Mouse (Mus musculus) adrenal gland, postnatal 36 days (tissue): ENCODE data around the gene Abca17. TPM values are rescaled to one million over a fixed set of nuclear protein-coding genes. Genes with fewer than 3 reads are reported as not detected.
A peak's percentile ranks its signal among the peaks of the same experiment; 100 is the strongest.

Experiments used
- DNase-seq, 2 experiments: peaks; one replicate each; pipeline ENCODE4 v3.0.0; 2021; ENCODE audit warnings: mixed read lengths in 1 of 2
- long read RNA-seq, 2 experiments: library from polyadenylated mRNA; stranded (forward); transcript quantifications; one replicate each; pipeline ENCODE4 v2.0.0; 2021; ENCODE audit warnings: borderline sequencing depth in 2 of 2
- total RNA-seq, 2 experiments: library from RNA; stranded (reverse); gene quantifications; 2 replicates each; pipeline ENCODE4 v1.2.3; 2021

Abca17 gene
- total RNA-seq = under 1 TPM in 1 of 2 experiments, not detected in 1; 0.07 TPM
- long read RNA-seq, experiment 1 = 0 reads
- long read RNA-seq, experiment 2 = 0 reads

DNA sequence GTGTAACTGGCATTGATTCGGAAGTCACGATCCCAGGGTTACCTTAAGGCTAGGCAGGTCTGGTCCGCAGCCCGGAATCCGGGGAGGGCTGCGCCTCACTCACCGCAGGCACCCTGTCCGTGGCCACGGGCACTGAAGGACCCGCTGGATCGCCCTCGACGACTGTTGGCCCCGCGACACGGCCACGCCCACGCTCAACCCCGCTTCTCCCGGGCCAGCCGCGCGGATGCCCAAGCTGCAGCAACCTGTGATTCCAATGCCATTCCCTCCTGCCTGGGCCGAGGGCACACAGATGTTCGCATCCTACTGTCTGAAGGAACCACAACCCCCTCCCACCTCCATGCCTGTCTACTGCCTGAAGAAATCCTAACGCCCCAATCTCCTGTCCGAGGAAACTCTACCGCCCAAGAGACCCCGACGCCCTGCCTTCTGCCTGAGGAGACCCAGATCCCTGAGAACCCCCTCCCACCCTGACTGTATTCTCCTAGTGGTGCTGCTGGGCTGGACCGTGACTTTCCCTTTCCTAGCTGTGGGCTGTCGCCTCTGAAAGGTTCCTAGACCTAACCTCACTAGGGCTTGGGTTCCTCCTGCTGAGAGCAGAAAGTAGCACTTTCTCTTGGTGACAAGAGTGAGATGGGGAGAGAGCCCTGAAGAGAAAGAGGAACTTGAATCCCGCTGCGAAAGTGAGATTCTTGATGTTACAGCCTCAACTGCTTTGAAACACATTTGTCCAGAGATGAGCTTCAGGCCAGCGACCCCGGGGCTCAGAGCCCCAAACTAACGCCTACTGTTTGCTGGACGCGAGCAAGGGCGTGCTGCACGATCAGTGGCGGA lies at the start of gene Abca17:
Gene Abca17 (minus strand): TSS at position 143 of the 834 bp plus-strand sequence.
- DNase-seq = peak; percentile 34 to 45

DNA sequence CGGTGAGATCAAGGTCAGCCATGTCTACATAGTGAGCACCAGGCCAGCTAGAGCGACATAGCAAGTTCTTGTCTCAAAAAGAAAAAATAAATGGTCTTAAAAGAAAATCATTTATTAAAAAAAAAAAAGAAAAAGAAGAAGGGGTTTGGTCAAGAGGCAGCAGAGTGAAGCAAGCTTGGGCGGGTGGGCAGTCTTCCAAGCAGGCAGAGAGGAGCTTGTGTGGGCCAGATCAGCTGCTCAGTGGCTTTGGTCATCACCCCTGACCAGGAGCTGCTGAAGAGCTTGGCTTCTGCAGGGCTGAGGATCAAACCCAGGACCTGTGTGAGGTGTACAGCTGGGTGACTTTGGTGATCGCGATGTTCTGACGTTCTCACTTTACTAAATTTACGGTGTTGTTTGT lies 43.6 kb upstream of the Abca17 start:
- peak; percentile 56 to 57 for DNase-seq

DNA sequence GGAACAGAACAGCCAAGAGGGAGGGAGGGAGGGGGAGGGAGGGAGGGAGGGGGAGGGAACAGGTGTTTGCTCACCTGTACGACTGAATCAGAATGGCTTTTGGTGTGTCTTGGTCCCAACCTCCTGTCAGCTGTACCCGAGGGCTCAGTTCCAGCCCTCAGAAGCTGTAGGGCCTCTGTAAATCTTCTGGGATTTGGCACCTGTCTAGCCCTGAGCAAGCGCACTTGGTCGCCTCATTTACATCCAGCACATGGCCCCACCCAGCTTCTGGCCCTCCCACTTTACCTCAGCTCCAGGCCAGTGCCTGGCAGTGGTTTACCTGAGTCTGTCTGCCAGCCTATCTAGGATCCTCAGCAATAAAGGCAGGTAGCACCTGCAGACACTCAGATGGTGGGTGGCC lies 42.7 kb upstream of the Abca17 start:
- no peak for DNase-seq

DNA sequence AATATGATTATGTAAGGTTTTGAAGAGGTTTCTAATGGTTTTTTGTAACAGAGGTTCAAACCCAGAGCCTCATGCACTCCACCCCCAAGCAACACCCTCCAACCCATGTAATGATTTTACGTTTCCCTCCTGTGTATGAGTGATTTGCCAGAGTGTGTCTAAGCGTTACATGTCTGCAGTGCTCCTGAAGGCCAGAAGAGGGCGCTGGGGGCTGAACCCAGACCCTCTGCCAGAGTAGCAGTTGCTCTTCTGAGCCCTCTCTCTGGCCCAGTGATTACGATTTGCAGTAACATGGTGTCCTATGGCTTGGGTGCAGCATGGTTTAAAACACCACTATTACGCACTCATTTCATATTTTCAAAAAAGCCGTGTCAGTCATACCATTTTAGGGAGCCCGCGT lies 40.3 kb upstream of the Abca17 start:
- DNase-seq = peak in 1 of 2 experiments; percentile 53

DNA sequence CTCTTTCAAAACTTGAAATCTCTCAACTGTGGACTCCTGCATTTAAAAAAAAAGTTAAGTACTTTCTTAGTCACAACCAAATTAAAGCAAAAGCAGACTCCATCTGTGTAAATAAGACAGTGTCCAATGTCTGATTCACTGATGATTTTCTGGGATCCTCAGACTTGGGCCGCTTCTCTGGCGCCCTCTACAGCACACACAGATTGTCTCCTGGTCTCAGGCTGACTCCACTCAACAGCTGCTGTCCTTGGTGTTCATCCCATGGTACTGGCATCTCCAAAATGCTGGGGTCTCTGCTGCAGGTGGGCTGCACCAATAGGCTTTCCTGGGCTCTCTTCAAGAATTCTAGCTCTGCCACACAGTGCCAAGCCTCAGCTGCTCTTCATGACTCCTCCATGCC lies 39.0 kb upstream of the Abca17 start:
- DNase-seq = peak; percentile 73 to 78

DNA sequence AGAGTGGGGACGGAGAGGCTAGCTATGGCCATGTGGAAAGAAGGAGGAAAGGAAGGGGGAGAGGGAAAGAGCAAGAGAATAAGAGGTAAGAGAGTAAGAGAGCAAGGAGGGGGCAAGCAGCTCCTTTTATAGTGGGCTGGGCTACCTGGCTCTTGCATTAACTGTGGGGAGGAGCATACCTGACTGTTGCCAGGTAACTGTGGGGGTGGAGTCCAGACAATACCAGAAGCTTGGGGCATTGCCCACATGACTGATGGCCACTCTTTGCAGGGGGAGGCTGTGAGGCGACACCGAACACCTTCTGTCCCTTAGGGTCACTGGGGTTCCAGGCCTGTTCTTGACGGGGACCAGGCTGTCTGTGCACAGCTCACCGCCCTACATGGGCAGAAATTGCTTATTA lies 37.8 kb upstream of the Abca17 start:
- DNase-seq = no peak

DNA sequence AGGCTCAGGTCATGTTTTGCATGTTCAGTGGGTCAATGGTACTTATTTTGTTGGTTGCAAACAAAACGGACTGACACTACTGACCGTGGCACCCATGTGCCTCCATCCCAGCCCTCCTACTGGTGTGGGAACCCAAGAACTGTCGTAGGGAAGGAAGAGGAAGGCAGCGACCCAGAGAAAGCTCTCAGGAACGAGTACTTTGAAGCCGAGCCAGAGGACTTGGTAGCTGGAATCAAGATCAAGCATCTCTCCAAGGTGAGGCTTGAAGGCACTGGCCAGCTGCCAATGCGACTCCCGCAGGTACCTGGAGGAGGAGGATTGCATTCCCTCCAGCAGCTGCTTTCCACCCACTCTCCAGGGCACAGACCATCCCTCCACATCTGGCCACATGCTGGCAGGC lies 32.9 kb upstream of the Abca17 start:
- DNase-seq = no peak

DNA sequence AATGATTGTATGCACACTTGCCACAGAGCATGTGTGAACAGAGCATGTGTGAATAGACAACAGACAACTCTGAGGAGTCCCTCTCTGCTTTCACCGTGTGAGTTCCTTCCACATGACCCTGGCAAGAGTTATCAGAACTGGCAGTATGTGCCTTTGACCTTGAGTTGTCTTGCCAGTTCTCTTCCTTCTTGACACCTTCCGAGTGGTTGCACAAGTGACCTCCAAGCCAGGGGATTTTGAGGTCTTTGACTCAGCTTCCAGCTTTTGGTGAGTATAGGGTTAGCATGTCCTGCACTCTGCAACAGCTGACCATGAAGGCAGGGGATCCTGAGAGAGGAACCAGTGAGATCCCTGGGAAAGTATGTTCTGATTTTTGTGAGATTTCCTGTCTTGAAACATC lies 27.6 kb upstream of the Abca17 start:
- DNase-seq = peak; percentile 34 to 64

DNA sequence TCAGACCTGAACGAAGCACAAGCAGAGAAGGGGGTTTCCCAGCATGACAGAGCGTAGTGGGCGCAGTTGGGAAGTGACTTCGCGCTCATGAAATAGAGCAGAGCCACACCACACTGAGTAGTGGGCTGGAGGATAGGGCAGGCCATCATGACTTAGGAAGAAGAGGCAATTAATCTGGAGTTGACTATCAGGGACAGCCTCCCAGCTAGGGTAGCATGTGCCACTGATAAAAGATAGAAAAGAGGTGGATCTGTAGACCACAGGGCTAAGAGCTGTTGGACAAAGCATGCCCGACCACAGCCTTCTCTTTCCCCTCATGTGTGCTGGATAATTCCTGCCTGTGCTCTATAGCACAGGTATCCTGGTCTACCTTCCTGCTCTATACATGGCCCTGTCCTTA lies 25.0 kb upstream of the Abca17 start:
- DNase-seq = no peak

DNA sequence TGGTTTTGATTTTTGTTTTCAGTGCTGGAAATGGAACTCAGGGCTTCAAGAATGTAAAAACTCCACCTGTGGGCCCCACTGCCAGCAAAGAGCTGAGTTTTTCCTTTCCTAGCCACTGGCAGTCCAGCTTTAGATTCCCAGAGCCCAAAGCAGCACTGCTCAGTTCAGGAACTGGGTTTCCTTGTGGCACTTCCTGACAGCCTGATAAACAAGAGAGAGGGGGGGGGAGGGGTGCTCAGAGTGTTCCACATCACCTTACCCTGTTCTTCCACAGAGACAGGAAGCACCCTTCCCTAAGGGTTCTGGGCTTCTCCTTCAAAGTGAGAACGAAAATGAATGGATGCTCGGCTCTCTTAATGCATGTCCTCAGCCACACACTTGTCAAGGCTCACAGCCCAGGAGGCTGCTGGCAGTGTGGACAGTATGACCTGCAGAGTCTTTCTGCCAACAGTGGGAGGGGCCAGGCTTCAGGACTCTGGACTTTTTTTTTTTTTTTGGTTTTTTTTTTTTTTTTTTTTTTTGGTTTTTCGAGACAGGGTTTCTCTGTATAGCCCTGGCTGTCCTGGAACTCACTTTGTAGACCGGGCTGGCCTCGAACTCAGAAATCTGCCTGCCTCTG lies 24.3 kb upstream of the Abca17 start:
- DNase-seq = no peak

DNA sequence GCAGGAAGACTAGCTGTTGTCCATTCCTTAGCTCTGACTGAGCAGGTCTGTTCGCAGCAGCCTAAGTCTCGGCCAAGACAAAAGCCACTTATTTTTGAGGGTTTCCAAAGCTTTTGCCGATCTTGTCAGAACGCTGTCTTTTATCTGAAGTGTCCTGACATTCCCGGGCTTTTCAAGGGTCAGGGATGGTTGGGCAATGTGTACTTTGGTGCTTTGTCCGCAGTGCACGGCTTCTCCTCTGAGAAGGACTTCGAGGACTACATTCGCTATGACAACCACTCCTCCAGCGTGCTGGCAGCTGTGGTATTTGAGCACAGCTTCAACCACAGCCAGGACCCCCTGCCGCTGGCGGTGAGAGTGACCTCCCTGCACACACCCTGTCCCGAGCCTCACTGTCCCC lies 15.0 kb upstream of the Abca17 start:
- DNase-seq = no peak

DNA sequence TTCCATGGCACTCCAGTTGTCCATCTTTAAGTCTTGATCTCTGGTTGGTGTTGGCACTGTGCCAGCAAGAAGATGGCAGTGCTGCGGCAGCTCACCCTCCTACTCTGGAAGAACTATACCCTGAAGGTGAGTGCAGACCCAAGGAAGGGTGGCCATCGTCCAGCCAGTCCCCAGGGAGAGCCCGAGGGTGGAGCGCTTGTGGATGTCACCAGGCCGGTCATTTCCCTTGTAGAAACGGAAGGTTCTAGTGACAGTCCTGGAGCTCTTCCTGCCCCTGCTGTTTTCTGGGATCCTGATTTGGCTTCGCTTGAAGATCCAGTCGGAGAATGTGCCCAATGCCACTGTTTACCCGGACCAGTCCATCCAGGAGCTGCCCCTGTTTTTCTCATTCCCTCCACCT lies 13.6 kb upstream of the Abca17 start:
- DNase-seq = no peak

DNA sequence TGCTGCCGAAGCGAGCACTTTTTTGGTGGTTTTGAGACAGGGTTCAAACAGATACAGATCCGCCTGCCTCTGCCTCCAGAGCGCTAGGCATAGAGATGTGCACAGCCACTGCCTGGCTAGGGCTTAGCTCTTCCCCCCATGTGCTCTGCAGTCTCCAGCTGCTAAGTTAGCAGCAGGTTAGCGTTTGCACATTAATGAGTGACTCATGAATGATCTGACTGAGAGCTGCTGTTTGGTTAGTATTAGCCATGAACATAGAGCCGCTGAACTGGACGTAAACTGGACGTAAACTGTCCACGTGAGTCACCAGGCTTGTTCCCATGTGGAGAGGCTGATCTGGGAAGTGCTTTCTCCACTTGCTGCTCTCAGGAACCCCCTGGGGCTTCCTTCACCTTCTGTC lies 11.7 kb upstream of the Abca17 start:
- DNase-seq = no peak

DNA sequence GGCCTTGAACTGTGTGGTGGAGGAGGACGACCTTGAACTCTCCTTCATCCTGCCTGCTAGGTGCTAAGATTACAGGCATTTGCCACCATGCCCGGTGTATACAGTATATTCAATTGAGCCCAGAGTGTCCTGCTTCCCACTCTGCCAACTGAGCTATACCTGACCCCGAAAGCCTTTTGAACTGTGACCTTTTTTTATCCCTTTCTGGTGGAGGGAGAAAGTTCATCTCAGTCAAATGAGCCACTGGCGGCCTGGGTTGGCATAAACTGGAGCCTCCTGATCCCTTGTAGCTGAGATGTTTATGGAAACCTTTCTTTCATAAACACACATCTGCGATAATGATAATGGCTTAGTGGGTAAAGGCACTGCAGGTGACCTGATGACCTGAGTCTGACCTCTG lies 10.4 kb upstream of the Abca17 start:
- DNase-seq = no peak

DNA sequence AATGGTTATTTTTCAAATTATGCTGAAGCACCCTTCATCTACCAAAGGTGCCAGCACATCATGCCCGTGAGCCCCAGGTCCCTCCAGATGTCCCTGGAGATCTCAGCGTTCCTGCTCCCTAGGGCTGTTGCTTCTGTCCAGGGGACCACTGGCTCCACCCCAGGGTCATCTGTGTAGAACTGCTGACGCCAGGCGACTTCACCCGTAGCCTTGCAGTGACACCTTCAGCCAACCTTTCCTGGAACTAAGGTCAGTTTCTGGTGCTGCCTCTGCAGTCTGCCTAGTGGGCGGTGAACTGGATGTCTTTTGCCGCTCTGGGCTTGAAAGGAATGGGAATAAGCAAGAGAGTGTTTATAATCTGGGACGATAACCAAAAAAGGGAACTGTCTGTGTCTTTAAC lies 10.0 kb upstream of the Abca17 start:
- DNase-seq = no peak

DNA sequence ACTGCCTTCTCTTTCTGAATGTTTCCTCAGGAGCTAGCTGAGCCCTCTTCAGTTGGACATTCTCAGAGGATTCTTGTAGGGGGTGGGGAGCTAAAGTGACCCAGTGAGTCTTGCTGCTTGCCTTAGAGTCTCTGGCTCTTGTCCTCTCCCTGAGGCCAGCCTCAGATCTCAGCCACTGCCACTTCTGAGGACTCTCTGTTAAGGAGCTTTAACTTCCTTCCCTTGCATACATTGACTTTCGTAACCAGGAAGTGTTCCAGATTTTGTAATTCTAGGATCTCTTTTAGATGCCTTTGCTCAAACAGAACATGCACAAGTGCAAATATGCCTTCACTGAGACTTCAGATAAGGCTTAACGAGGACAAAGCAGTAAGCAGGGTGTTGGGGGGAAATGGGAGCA lies 9.0 kb upstream of the Abca17 start:
- no peak for DNase-seq

DNA sequence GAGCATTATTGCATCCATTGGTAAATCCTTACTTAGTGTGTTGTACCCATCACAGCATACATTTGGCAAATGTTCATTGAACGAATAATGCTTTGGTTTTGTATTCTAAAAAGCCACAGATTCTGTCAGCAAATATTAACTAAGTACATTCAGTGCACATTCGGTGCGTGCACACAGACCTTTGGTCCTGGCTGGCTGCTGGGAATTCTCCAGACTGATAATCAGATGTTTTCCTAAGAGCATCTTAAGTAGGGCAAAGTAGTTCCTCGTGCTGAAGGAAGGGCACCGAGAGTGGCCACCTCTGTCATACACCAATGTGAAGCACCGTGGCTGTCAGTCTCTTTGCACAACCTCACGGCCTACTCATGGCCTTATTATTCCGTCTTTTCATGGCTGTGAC lies 8.1 kb upstream of the Abca17 start:
- DNase-seq = no peak

DNA sequence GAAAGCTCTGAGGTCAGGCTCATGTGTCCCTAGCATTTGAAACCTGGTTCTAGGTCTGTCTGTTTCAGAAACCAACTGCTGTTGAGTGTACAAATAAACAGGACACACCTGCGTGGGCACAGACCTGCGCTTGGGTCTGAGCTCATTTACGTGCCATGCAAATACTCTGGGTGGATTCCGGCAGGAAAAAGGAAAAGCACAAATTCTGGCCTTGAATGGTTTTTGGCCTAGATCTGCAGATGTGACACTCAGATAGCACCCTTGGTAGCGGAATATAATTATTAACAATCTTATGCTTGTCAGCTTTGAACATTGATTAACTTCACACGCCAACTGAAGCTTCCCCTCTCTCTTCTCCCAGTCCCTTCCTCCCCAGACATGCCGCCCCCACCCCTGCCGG lies 4.4 kb upstream of the Abca17 start:
- DNase-seq = no peak

DNA sequence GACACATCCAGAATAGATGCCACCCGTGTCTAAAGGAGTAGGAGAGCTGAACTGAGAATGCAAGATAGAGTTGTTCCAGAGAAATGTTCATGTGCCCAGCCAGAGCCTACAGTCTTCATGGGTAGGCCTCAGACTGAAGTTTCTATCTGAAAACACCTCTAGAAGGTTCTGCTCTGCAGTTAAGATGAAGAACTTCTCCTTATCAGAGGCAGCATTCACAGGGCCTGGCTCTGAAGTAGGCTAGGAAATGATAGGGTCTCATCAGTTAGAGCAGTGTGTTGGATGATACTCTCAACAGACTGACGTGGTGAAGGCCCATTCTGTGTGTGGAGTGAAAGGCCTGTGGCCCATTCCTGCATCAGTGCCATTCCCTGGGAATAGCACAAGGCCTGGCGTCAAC lies 3.1 kb upstream of the Abca17 start:
- DNase-seq = no peak

DNA sequence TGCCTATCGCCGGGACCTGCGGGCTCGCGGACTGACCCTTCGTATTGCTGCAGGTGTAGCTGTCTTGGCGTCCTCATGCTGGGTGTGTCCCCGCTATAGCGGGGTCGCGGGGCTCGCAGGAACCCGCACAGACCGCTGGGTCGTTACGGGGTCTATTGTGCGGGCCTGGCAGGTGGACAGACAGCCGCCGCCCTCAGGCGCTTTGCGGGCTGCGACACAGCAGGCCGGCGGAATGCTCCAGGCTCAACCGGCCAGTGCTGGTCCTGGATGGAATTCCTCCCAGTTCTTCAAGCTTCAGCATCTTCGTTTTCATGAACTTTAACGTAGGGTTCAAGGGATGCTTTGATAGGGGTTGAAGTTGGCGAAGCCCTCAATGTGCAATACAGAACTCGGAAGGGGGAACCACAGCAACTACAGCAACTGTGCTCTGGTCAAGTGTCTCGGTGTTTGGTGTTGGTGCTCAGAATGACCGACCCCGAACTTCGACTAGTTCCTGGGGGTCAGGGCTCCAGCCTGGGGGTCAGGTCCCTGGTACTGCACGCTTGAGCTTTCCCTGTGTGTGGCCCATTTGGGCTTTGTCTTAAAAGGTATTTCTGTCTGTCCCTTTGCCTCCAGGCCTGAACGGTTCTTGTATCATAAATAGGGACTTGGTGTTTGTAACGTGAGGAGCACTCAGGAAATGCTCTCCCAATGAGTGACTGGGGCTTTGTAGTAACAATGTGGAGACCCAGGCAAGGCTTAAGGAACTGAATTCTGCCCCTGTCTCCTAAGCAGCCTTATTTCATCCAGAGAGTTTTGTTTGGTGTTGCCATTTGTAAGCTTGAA lies 1.7 kb upstream of the Abca17 start:
- DNase-seq = peak in 1 of 2 experiments; percentile 18

DNA sequence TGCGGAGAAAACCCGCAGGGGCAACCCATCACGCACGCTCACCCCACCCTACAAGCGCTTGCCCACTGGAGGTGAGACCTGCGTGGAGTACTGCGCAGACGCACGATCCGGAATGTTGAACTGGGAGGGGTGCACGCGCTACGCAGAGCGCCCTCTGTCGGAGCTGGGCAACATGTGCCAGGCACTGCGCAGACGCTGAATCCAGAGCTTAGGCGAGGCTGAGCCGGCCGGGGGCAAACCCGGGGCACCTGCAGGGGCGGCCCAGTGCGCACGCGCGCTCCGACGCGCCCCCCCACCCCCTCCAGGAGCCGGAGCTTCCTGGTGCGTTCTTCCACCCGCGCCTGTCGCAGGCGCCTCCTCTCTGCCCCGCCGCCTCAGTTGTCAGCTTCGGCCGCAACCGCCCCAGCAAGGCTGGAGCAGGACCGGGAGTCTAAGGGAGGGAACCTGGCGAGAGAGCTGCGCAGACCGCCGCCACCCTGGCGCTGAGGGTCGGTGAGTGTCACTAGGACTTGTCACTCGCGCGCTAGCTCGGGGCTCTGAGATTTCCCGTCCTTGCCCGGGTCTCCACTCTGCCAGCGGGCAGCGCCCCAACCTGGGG lies 991 bp upstream of the Abca17 start, which contains the start of gene Abca3:
Gene Abca3 (plus strand): TSS at position 191 of the 598 bp plus-strand sequence.
- peak; percentile 97 to 98 for DNase-seq

DNA sequence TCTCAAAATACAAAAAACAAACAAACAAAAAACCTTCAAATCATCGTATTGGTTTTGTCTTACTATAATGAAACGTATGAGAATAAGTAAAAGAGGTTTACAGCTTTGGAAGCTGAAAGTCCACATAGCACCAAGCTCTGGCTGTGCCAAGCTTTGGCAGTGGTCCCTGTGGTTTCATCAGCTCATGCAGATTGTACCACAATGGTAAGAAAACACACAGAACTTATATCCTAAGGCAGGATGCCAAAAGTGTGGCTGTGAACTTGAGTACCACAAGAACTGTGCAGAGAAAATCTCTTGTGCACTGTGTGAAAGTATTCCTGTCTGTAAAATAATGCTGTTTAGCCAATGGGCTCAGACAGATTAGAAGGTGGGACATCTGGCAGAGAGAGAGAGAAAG lies 1.7 kb downstream of the Abca17 start:
- DNase-seq = no peak
